Mouse (Mus musculus): ENCODE measurements around the gene A530064D06Rik.
A peak's percentile ranks its signal among the peaks of the same experiment; 100 is the strongest.
"Not testable (repeated sequence)": the region's sequence is repeated elsewhere in the genome, so short reads cannot be mapped to it uniquely, and the experiment has no call there.

Gene A530064D06Rik

DNA sequence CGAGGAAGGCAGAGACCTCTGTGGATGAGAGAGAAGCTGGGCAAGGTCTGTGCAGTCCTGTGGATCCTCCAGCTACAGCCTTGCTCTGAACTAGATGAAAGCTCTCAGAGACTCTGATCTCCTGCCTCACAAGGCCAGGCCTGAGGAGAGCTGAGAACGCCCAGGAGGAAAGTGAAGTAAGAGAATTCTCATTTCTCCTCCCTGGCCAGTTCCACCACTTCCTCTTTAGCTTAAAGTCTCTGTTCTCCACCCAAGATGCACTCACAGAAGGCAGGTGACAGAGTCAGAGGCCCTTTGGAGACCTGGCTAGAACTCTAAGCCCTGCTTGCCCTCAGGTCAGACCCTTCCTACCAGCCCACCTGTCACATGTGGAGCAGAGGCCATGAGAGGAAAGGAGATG, at the start of gene A530064D06Rik:
Gene A530064D06Rik, minus strand, starts transcription at position 173 of the 400 bp plus-strand sequence.
- not testable (repeated sequence) for DNase-seq

DNA sequence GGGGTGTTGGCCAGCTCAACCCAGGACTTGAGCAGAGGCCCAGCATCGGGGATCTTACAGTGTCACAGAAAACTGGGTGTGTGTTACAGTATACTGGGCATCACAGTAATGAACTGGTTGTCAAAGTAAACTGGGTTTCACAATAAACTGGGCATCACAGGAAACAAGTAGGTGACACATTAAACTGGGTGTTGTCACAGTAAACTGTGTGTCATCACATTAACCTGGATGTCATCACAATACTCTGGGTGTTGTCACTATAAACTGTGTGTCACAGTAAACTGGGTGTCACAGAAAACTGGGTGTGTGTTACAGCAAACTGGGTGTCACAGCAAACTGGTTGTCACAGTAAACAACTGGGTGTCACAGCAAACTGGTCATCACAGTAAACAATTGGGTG, 48.4 kb upstream of the A530064D06Rik start:
- DNase-seq, result no peak

DNA sequence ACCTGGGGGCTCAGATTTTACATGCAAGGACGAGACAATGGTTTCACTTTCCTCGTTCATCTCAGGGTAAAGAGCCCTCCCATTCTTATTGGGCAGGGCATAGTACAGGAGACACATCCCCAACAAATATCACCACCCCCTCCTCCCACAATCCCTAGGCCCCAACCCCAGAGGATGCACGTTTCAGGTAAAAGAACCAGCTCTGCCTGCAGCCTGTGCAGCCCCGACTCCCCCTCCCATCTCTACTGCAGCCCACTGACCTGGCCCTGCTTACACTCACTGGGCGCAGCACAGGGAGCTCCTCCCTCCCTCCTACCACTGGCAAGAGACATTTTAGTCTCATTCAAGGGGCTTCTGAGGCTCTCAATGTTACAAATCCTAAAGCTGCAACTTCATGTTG, 46.4 kb upstream of the A530064D06Rik start:
- DNase-seq, result no peak

DNA sequence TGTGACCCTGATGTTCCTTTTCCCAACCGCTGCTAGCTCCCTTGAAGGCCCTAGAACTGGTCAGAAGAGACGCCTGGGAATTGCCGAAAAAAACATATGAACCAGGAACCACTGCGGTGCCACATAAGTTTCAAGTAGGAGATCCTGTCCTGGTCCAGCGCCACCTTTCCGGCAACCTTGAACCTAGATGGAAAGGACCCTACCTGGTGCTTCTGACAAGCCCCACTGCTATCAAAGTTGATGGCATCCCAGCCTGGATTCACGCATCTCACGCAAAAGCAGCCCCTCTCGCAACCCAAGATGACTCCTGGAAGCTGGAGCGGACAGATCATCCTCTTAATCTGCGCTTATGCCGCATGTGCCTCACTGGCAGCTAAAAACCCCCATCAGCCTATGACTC, 45.5 kb upstream of the A530064D06Rik start:
- DNase-seq, result no peak

DNA sequence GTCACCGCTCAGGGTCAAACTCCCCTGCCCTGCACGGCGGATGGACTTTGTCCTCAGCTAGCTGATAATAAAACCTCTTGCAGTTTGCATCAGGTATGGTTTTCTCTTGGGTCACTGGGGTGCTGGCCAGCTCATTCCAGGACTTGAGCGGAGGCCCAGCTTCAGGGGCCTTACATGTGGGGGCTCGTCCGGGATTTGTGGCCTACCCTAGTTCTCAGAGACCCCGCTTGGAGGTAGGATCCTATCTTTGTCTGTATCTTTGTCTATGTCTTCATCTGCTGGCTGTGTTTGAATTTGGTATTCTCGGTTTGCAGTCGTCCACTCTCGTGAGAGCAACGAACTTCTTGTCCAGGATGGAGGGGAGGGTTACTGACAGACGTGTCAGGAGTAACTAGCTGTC, 36.0 kb upstream of the A530064D06Rik start:
- no peak for DNase-seq

DNA sequence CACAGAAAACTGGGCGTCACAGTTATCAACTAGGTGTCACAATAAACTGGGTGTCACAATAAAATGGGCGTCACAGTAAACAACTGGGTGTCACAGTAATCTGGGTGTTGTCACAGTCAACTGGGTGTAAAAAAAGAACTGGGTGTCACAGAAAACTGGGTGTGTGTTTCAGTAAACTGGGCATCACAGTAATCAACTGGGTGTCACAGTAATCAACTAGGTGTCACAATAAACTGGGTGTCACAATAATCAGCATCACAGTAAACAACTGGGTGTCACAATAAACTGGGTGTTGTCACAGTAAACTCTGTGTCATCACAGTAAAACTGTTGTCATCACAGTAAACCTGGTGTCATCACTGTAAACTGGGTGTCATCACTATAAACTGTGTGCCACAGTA, 25.3 kb upstream of the A530064D06Rik start:
- no peak for DNase-seq

DNA sequence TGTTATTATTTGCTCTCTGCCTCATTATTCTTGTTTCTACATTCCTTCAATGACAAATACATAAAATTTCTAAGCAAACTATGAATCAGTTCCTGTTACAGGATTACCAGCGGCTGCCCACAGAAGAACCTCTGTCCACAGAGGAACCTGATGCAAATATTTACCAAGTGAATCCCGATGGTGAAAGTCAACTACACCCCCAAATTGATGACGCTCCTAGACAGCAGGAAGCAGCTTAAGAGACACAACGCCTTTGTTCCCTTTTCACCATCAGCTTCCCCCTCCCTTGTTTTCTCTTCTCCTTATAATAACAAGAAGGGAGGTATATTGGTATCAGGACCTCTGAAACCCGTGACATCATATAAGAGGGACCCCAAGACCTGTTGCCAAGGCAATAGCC, 18.2 kb upstream of the A530064D06Rik start:
- no peak for DNase-seq

DNA sequence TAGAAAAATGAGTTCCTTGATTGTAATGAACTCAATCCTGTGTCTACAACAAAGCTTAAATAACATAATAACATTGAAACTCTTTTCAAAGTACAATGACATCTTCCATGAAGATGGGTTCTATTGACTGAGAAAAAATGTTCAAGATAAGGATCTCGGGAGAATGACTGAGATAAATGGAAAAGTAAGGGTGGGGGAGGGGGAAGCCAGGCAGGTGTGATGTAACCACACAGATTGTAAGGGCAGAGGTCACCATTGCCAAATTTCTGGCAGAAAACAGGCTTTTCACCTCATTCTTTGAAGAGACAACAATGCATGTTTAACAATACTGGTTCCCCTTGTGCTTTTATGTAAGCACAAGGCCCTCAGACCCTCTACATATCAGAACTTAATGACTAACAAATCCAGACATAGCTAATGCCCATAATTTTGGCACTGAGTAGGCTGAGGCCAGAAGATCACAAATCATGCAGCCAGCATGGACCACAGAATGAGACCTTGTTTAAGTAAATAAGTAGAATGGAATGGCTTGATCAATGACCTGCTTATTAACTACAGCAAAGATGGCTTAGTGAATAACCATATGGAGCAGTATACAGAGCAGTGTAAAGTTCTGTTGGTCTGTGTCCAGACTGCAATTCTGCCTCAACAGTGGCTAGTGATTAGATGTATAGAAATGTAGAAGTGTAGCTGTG, 9.5 kb downstream of the A530064D06Rik start:
- DNase-seq, result no peak

DNA sequence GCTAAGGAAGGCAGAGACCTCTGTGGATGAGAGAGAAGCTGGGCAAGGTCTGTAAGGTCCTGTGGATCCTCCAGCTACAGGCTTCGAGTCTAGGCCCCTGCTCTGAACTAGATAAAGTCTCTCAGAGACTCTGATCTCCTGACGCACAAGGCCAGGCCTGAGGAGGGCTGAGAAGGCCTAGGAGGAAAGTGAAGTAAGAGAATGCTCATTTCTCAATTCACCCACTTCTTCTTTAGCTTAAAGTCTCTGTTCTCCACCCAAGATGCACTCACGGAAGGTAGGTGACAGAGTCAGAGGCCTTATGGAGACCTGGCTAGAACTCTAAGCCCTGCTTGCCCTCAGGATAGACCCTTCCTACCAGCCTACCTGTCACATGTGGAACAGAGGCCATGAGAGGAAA, 21.0 kb downstream of the A530064D06Rik start, which contains the start of gene 9830107B12Rik:
Gene 9830107B12Rik, minus strand, starts transcription at position 149 of the 400 bp plus-strand sequence.
- DNase-seq, result no peak

DNA sequence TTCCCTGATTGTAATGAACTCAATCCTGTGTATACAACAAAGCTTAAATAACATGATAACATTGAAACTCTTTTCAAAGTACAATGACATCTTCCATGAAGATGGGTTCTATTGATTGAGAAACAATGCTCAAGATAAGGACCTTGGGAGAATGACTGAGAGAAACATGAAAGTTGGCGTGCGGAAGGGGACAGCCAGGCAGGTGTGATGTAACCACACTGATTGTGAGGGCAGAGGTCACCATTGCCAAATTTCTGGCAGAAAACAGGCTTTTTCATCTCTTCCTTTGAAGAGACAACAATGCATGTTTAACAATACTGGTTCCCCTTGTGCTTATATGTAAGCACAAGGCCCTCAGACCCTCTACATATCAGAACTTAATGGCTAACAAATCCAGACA, 34.3 kb downstream of the A530064D06Rik start:
- DNase-seq, result no peak

DNA sequence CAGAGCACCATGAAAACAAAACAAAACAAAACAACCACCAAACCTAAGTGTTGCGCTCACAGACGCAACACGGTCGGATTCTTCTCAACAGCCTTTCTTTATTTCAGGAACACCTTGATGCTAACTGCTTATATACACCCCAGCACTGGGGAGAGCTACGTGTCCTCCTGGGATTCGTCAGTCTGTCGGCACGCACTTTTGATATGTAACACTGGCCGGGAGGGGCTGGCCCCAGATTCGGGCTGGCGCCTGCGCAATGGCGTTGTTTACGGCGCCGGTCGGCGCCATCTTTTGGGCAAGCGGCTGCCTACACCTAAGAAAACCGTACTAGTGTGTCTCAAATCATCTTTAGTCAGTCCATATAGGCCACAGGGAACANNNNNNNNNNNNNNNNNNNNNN, 46.6 kb downstream of the A530064D06Rik start:
- no peak for DNase-seq

DNA sequence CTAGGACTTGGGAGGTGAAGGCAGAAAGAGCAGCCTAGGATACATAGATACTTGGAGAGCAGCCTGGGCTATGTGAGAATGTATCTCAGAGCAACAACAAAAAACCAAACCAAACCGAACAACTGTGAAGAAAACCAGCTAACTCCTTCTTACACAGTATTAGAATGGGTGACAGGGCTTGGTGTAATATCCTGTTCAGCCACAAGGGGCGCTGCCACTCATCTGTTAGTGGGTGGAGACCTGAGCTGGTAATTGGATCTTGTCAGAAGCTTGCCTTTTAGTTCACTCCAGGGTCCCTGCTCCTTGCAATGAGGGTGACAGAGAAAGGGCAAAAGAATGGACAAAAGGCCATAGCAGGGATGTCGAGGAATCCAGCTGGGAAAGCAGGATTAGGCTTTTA, 47.4 kb downstream of the A530064D06Rik start:
- peak; percentile 86 for DNase-seq

DNA sequence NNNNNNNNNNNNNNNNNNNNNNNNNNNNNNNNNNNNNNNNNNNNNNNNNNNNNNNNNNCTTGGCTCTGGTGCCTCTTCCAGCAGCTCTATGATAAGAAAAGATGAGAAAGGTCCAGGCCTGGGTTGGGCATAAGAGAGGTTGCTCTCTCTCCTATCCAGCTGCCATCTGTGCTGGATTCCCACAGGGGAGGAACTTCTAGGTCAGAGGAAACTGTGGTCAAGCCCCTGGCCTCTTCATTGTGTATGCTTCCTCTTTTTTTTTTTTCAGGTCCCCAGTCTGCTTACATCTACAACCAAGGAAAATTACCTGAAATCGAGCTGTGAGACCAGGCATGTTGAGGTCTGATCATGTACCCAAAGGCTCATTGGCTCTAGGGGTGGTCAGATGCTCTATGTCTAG, 48.5 kb downstream of the A530064D06Rik start:
- no peak for DNase-seq

DNA sequence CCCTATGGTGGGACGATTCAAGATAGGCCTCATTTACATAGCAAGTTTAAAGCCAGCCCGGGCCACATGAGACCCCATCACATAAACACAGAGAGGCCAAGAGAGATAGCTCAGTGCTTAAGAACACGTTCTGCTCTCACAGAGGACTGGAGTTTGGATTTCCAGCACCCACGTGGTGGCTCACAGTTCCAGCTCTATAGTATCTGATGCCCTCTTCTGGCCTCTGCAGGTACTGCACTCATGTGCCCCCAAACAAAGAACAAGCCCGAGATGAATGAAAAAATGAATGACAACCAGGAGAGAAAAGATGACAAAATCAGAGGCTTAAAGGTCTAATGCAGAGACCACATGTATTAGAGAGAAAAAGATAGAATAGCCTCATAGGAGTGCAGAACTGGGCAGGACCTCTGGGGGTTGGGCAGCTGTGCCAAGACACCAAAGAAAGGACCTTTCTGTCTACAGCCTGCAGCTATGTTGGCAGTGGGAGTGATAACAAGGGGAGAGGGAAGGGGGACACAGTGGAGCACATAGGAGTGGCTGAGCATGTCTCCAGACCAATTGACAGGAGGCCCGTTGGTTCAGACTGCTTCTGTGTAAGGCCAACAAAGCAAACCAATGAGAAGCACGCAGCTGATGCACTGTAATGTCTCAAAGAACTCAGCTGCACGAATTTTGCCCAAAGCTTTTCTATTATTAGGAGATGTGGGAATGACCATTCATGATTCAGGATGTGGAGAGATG, 56.4 kb downstream of the A530064D06Rik start:
- peak; percentile 51 for DNase-seq

DNA sequence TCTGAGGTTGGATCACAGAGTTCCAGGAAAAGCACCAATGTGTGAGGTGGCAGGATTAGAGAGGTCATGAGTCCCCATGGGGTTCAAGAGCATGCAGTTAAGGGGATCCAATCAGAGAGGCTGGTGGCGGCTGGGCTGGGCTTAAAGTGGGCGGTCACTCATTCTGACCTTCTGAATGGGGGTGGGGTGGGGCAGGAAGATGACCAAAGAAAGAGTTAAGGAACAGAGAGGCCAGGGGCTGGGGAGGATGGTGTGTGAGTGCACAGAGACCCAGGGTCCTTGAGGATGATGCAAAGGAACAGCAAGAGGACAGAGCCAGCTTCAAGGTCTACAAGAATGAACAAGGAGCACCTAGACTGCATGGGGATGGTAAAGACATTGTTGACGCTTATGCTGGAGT, 58.6 kb downstream of the A530064D06Rik start:
- no peak for DNase-seq

DNA sequence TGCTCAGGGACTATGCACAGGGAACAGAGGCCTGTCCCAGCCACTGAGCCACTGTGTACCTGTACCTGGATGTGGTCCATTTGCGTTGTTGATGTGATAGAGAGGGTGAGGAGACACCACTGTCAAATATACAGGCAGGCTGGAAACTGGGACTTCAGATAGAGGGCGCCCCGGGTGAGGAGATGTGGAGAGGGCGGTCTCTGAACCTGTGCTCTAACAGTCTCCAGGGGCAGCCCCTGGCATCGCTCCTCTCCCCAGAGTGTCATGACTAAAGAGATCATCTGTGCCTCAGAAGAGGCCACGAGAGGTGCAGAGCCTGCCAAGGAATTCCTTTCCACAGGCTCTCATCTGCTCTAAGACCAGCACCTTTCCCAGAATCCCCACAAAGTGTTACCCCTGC, 59.2 kb downstream of the A530064D06Rik start:
- no peak for DNase-seq

DNA sequence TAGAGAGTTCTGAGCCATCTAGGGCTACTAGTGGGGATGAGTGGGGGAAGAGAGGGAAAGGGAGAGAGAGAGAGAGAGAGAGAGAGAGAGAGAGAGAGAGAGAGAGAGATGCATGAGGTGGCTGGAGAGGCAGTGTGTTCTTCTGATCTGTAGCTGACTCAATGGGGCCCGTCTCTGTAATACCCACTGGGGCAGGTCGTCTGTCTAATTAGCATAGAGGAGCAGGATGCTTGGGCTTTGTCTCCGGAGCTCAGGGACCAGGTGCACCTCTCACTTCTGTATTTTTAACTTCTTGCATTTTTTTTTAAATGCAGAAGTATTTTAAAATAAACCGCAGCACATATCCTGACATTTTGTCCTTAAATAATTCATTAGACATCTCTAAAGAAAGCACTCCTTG, 59.7 kb downstream of the A530064D06Rik start:
- no peak for DNase-seq

DNA sequence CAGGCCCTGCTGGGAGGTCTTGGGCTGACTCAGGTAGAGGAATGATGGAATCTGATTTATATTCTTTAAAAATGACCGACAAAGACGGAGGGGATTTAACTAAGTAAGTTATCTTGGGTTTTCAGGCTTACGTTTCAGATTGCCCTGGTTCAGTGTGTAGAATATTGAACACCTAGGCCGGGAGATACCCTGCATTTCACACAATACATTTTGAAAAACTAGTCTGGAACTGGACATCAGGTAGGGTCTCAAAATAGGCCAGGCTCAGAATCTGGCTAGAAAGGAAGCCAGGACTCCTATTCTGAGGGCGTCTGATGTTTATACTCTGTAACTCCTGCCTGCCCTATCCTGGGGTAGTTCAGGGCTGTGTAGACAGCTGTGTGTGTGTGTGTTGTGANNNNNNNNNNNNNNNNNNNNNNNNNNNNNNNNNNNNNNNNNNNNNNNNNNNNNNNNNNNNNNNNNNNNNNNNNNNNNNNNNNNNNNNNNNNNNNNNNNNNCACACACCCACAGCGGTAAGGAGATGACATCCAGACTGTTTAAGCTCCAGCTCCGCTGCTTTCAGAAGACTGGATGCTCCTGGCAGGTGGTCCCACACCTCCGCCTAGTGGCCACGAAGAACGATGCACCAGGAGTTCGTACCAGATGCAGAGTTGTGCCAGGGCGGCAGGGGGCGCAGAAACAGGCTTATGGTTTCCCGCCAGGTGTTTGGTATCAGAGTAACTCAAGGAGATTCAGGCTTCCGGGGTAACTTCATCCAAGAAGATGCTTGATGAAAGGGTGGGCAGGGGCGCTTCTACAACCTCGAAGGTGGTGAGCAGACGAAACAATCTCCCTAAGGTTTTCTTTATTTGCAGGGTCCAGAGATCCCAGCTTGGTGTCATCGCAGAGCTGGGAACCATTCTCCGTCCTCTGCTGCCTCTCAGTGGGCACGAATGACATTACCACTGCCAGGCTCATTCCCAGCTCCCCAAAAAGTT, 66.3 kb downstream of the A530064D06Rik start:
- peak; percentile 91 for DNase-seq

DNA sequence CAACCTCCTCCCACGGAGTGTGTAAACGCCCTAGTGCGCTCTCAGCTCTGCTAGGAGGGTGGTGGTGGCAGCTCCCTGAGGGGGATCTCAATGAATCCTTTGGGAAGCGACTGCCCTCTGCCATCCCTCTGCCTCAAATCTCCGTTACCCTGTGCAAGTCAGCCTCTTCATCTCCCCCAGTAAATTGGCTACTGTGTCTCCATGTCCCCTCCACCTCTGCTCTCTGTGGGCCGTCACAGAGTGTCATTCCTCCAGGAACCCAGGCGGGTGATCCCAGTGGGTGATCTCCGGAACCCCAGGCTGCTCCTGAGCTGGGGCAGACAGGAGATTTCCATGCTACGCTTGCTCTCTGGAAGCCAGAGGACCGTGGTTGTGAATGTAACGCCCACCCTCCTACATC, 67.8 kb downstream of the A530064D06Rik start:
- DNase-seq, result no peak

Measured in kidney, postnatal 10 days (tissue).